Mouse (Mus musculus): ENCODE measurements at regions not wholly inside any gene's neighbourhood (a gene's known extent, or its start where the extent isn't known, plus 50 kb on each side); places are given as distances from the start of the nearest gene placed in this dataset.

- H3K27me3 ChIP-seq (ENCODE audit: control insufficient read depth, insufficient read depth, low read length): no peaks in the 10 kb centered on the region
- WGBS: 77% methylated on average over 5 of the region's 5 CpGs
- ATAC-seq (ENCODE audit: low FRiP score): no peak
- no peak overlapping the region for H3K4me3 ChIP-seq (ENCODE audit: low read depth, low read length)
- H3K4me2 ChIP-seq: no peak overlapping the region
- H3K4me1 ChIP-seq (ENCODE audit: control insufficient read depth, insufficient read depth, low read length): no peaks in the 10 kb centered on the region
- no peak overlapping the region for H3K9ac ChIP-seq (ENCODE audit: low read length)
- no peaks in the 10 kb centered on the region for H3K36me3 ChIP-seq (ENCODE audit: control insufficient read depth, insufficient read depth, low read length)
- peak; percentile 49 for DNase-seq (ENCODE audit: low spot score, missing footprints)
- no peak overlapping the region for H3K27ac ChIP-seq (ENCODE audit: low read depth, low read length)
- H3K9me3 ChIP-seq (ENCODE audit: control insufficient read depth, low read length): peaks cover 2% of the 10 kb centered on the region; the same call in 1 of the 2 replicates
Observed at GRCm38 (mm10) chr5:106088478-106089185, 212.3 kb downstream of the Zfp326 start.

GRCm38 (mm10) chr5:106083786-106084185, 207.4 kb downstream of the Zfp326 start:
- 87% methylated on average over 4 of the region's 4 CpGs for WGBS
- no peak overlapping the region for H3K4me3 ChIP-seq (ENCODE audit: low read depth, low read length)
- ATAC-seq (ENCODE audit: low FRiP score): no peak

GRCm38 (mm10) chr5:106082891-106083290, 206.5 kb downstream of the Zfp326 start:
- H3K4me2 ChIP-seq: no peak overlapping the region
- H3K36me3 ChIP-seq (ENCODE audit: control insufficient read depth, insufficient read depth, low read length): no peaks in the 10 kb centered on the region
- ATAC-seq (ENCODE audit: low FRiP score) (no peak), DNase-seq (ENCODE audit: low spot score, missing footprints) (peak; percentile 56)
- H3K4me1 ChIP-seq (ENCODE audit: control insufficient read depth, insufficient read depth, low read length): no peaks in the 10 kb centered on the region
- 78% methylated on average over 7 of the region's 7 CpGs for WGBS
- H3K4me3 ChIP-seq (ENCODE audit: low read depth, low read length): no peak overlapping the region
- no peak overlapping the region for H3K27ac ChIP-seq (ENCODE audit: low read depth, low read length)
- no peak overlapping the region for H3K9ac ChIP-seq (ENCODE audit: low read length)
- no peaks in the 10 kb centered on the region for H3K27me3 ChIP-seq (ENCODE audit: control insufficient read depth, insufficient read depth, low read length)
- H3K9me3 ChIP-seq (ENCODE audit: control insufficient read depth, low read length): peaks cover 2% of the 10 kb centered on the region; the same call in 1 of the 2 replicates

More at GRCm38 (mm10) chr5:106083786-106084185, 207.4 kb downstream of the Zfp326 start:
- H3K4me1 ChIP-seq (ENCODE audit: control insufficient read depth, insufficient read depth, low read length): no peaks in the 10 kb centered on the region
- H3K9ac ChIP-seq (ENCODE audit: low read length): no peak overlapping the region
- peak; percentile 28 for DNase-seq (ENCODE audit: low spot score, missing footprints)
- no peak overlapping the region for H3K4me2 ChIP-seq
- no peaks in the 10 kb centered on the region for H3K27me3 ChIP-seq (ENCODE audit: control insufficient read depth, insufficient read depth, low read length)
- no peaks in the 10 kb centered on the region for H3K36me3 ChIP-seq (ENCODE audit: control insufficient read depth, insufficient read depth, low read length)
- H3K27ac ChIP-seq (ENCODE audit: low read depth, low read length): no peak overlapping the region
- peaks cover 2% of the 10 kb centered on the region; the same call in 1 of the 2 replicates for H3K9me3 ChIP-seq (ENCODE audit: control insufficient read depth, low read length)

- no peak for ATAC-seq (ENCODE audit: low FRiP score)
- H3K4me1 ChIP-seq (ENCODE audit: control insufficient read depth, insufficient read depth, low read length): no peaks in the 10 kb centered on the region
- 81% methylated on average over 9 of the region's 9 CpGs for WGBS
- no peaks in the 10 kb centered on the region for H3K27me3 ChIP-seq (ENCODE audit: control insufficient read depth, insufficient read depth, low read length)
- no peak overlapping the region for H3K27ac ChIP-seq (ENCODE audit: low read depth, low read length)
- DNase-seq (ENCODE audit: low spot score, missing footprints): peak; percentile 67
- H3K4me3 ChIP-seq (ENCODE audit: low read depth, low read length): no peak overlapping the region
- no peaks in the 10 kb centered on the region for H3K36me3 ChIP-seq (ENCODE audit: control insufficient read depth, insufficient read depth, low read length)
- H3K9ac ChIP-seq (ENCODE audit: low read length): no peak overlapping the region
- H3K9me3 ChIP-seq (ENCODE audit: control insufficient read depth, low read length): no peaks in the 10 kb centered on the region; the same call in 1 of the 2 replicates
- H3K4me2 ChIP-seq: no peak overlapping the region
Observed at GRCm38 (mm10) chr5:106067124-106067551, 190.8 kb downstream of the Zfp326 start.

- Histone ChIP-seq H3K36me3 (ENCODE audit: control insufficient read depth, insufficient read depth, low read length) (no peaks in the 10 kb centered on the region), H3K4me3 (ENCODE audit: low read depth, low read length) (no peak overlapping the region), H3K9me3 (ENCODE audit: control insufficient read depth, low read length) (no peaks in the 10 kb centered on the region; the same call in 1 of the 2 replicates), H3K27me3 (ENCODE audit: control insufficient read depth, insufficient read depth, low read length) (no peaks in the 10 kb centered on the region), H3K4me1 (ENCODE audit: control insufficient read depth, insufficient read depth, low read length) (no peaks in the 10 kb centered on the region), H3K4me2 (no peak overlapping the region), H3K27ac (ENCODE audit: low read depth, low read length) (no peak overlapping the region), H3K9ac (ENCODE audit: low read length) (no peak overlapping the region)
- DNase-seq (ENCODE audit: low spot score, missing footprints) (peak; percentile 74), ATAC-seq (ENCODE audit: low FRiP score) (no peak)
Observed at GRCm38 (mm10) chr5:106066706-106067105, 190.3 kb downstream of the Zfp326 start.

GRCm38 (mm10) chr5:106064366-106064765, 188.0 kb downstream of the Zfp326 start:
- Histone ChIP-seq H3K27ac (ENCODE audit: low read depth, low read length) (no peak overlapping the region), H3K4me3 (ENCODE audit: low read depth, low read length) (no peak overlapping the region), H3K9me3 (ENCODE audit: control insufficient read depth, low read length) (no peaks in the 10 kb centered on the region; the same call in 1 of the 2 replicates), H3K27me3 (ENCODE audit: control insufficient read depth, insufficient read depth, low read length) (no peaks in the 10 kb centered on the region), H3K4me2 (no peak overlapping the region), H3K36me3 (ENCODE audit: control insufficient read depth, insufficient read depth, low read length) (no peaks in the 10 kb centered on the region), H3K4me1 (ENCODE audit: control insufficient read depth, insufficient read depth, low read length) (no peaks in the 10 kb centered on the region), H3K9ac (ENCODE audit: low read length) (no peak overlapping the region)
- WGBS: 89% methylated on average over 7 of the region's 7 CpGs
- peak; percentile 39 for DNase-seq (ENCODE audit: low spot score, missing footprints)
- no peak for ATAC-seq (ENCODE audit: low FRiP score)

- Histone ChIP-seq H3K9ac (ENCODE audit: low read length) (no peak overlapping the region), H3K4me1 (ENCODE audit: control insufficient read depth, insufficient read depth, low read length) (no peaks in the 10 kb centered on the region), H3K9me3 (ENCODE audit: control insufficient read depth, low read length) (no peaks in the 10 kb centered on the region; the same call in 1 of the 2 replicates), H3K4me2 (no peak overlapping the region), H3K27ac (ENCODE audit: low read depth, low read length) (no peak overlapping the region), H3K36me3 (ENCODE audit: control insufficient read depth, insufficient read depth, low read length) (no peaks in the 10 kb centered on the region), H3K4me3 (ENCODE audit: low read depth, low read length) (no peak overlapping the region), H3K27me3 (ENCODE audit: control insufficient read depth, insufficient read depth, low read length) (no peaks in the 10 kb centered on the region)
- ATAC-seq (ENCODE audit: low FRiP score) (no peak), DNase-seq (ENCODE audit: low spot score, missing footprints) (peak; percentile 33)
- WGBS: 92% methylated on average over 6 of the region's 6 CpGs
Observed at GRCm38 (mm10) chr5:106062926-106063325, 186.6 kb downstream of the Zfp326 start.

GRCm38 (mm10) chr5:106056631-106057030, 180.3 kb downstream of the Zfp326 start:
- Histone ChIP-seq H3K4me1 (ENCODE audit: control insufficient read depth, insufficient read depth, low read length) (no peaks in the 10 kb centered on the region), H3K36me3 (ENCODE audit: control insufficient read depth, insufficient read depth, low read length) (no peaks in the 10 kb centered on the region), H3K9ac (ENCODE audit: low read length) (no peak overlapping the region), H3K9me3 (ENCODE audit: control insufficient read depth, low read length) (no peaks in the 10 kb centered on the region), H3K4me2 (no peak overlapping the region), H3K27ac (ENCODE audit: low read depth, low read length) (no peak overlapping the region), H3K27me3 (ENCODE audit: control insufficient read depth, insufficient read depth, low read length) (no peaks in the 10 kb centered on the region), H3K4me3 (ENCODE audit: low read depth, low read length) (no peak overlapping the region)
- ATAC-seq (ENCODE audit: low FRiP score) (no peak), DNase-seq (ENCODE audit: low spot score, missing footprints) (peak; percentile 64)
- WGBS: 63% methylated on average over 9 of the region's 9 CpGs

GRCm38 (mm10) chr5:106055221-106055620, 178.9 kb downstream of the Zfp326 start:
- DNase-seq (ENCODE audit: low spot score, missing footprints) (peak; percentile 72), ATAC-seq (ENCODE audit: low FRiP score) (no peak)
- no peak overlapping the region for H3K4me3 ChIP-seq (ENCODE audit: low read depth, low read length)
- 64% methylated on average over 8 of the region's 8 CpGs for WGBS
- H3K4me2 ChIP-seq: no peak overlapping the region
- H3K27me3 ChIP-seq (ENCODE audit: control insufficient read depth, insufficient read depth, low read length): no peaks in the 10 kb centered on the region
- no peaks in the 10 kb centered on the region for H3K9me3 ChIP-seq (ENCODE audit: control insufficient read depth, low read length)
- no peak overlapping the region for H3K27ac ChIP-seq (ENCODE audit: low read depth, low read length)
- H3K9ac ChIP-seq (ENCODE audit: low read length): no peak overlapping the region
- H3K4me1 ChIP-seq (ENCODE audit: control insufficient read depth, insufficient read depth, low read length): no peaks in the 10 kb centered on the region
- no peaks in the 10 kb centered on the region for H3K36me3 ChIP-seq (ENCODE audit: control insufficient read depth, insufficient read depth, low read length)

All from midbrain, embryonic 11.5 days (tissue).